Mouse (Mus musculus): ENCODE data around the gene Zfp358. TPM values are rescaled to one million over a fixed set of nuclear protein-coding genes. Genes with fewer than 3 reads are reported as not detected.

The Zfp358 gene
- polyA plus RNA-seq, 1 experiment: 43.2 TPM

- TF ChIP-seq CTCF (conservative IDR thresholded peaks at IDR 0.05; ENCODE audit: insufficient read depth, insufficient read length, low read depth, low read length) (no peak), POLR2A (IDR thresholded peaks at IDR 0.05; ENCODE audit: low read depth, low read length) (peak; percentile 58)
- Histone ChIP-seq H3K36me3 (ENCODE audit: control insufficient read depth, insufficient read depth, low read length) (no peaks in the 10 kb centered on the region), H3K27me3 (replicated peaks; ENCODE audit: control insufficient read depth, insufficient read depth, low read length) (no peaks in the 10 kb centered on the region), H3K27ac (ENCODE audit: insufficient read depth, low read depth, low read length) (peak within 1 kb of the TSS; percentile 85), H3K4me3 (ENCODE audit: insufficient read depth, low read depth, low read length) (peak within 1 kb of the TSS; percentile 79), H3K4me1 (ENCODE audit: control insufficient read depth, insufficient read depth, low read length) (peaks cover 6% of the 10 kb centered on the region; the same call in 1 of the 2 replicates)
- DNase-seq: peak; percentile 99
- 5% methylated on average over 32 of the region's 32 CpGs for WGBS
These were observed 25.7 kb upstream of the Zfp358 start, which contains the start of gene Pex11g for GRCm38 (mm10) chr8:3467006-3467885. Gene Pex11g, minus strand, starts transcription at chr8:3467680.

GRCm38 (mm10) chr8:3467886-3468545 is 24.9 kb upstream of the Zfp358 start:
- no peak for DNase-seq
- Histone ChIP-seq H3K4me1 (ENCODE audit: control insufficient read depth, insufficient read depth, low read length) (peaks cover 6% of the 10 kb centered on the region; the same call in 1 of the 2 replicates), H3K27ac (ENCODE audit: insufficient read depth, low read depth, low read length) (peak overlapping the region; percentile 18; the same call in 1 of the 2 replicates)

GRCm38 (mm10) chr8:3468838-3469237 is 24.1 kb upstream of the Zfp358 start:
- 80% methylated on average over 1 of the region's 1 CpGs for WGBS

More at GRCm38 (mm10) chr8:3467886-3468545, 24.9 kb upstream of the Zfp358 start:
- Histone ChIP-seq H3K27me3 (replicated peaks; ENCODE audit: control insufficient read depth, insufficient read depth, low read length) (no peaks in the 10 kb centered on the region), H3K4me3 (ENCODE audit: insufficient read depth, low read depth, low read length) (peak overlapping the region; percentile 79), H3K36me3 (ENCODE audit: control insufficient read depth, insufficient read depth, low read length) (no peaks in the 10 kb centered on the region)
- WGBS: 50% methylated on average over 9 of the region's 9 CpGs
- TF ChIP-seq CTCF (conservative IDR thresholded peaks at IDR 0.05; ENCODE audit: insufficient read depth, insufficient read length, low read depth, low read length) (no peak), POLR2A (IDR thresholded peaks at IDR 0.05; ENCODE audit: low read depth, low read length) (no peak)

GRCm38 (mm10) chr8:3470562-3470961 is 22.4 kb upstream of the Zfp358 start, which contains the start of gene Tex45:
Gene Tex45, plus strand, starts transcription at chr8:3470862.
- no peak for TF ChIP-seq POLR2A (IDR thresholded peaks at IDR 0.05; ENCODE audit: low read depth, low read length)
- no peak for TF ChIP-seq CTCF (conservative IDR thresholded peaks at IDR 0.05; ENCODE audit: insufficient read depth, insufficient read length, low read depth, low read length)
- no peak within 1 kb of the TSS for H3K27ac ChIP-seq (ENCODE audit: insufficient read depth, low read depth, low read length)
- DNase-seq: no peak
- no peak within 1 kb of the TSS for H3K4me3 ChIP-seq (ENCODE audit: insufficient read depth, low read depth, low read length)
- no peaks in the 10 kb centered on the region for H3K27me3 ChIP-seq (replicated peaks; ENCODE audit: control insufficient read depth, insufficient read depth, low read length)
- peaks cover 4% of the 10 kb centered on the region; the same call in 1 of the 2 replicates for H3K4me1 ChIP-seq (ENCODE audit: control insufficient read depth, insufficient read depth, low read length)
- no peaks in the 10 kb centered on the region for H3K36me3 ChIP-seq (ENCODE audit: control insufficient read depth, insufficient read depth, low read length)

More at GRCm38 (mm10) chr8:3468838-3469237, 24.1 kb upstream of the Zfp358 start:
- Histone ChIP-seq H3K27me3 (replicated peaks; ENCODE audit: control insufficient read depth, insufficient read depth, low read length) (no peaks in the 10 kb centered on the region), H3K4me1 (ENCODE audit: control insufficient read depth, insufficient read depth, low read length) (peaks cover 5% of the 10 kb centered on the region; the same call in 1 of the 2 replicates), H3K36me3 (ENCODE audit: control insufficient read depth, insufficient read depth, low read length) (no peaks in the 10 kb centered on the region), H3K4me3 (ENCODE audit: insufficient read depth, low read depth, low read length) (no peak overlapping the region), H3K27ac (ENCODE audit: insufficient read depth, low read depth, low read length) (no peak overlapping the region)
- no peak for TF ChIP-seq POLR2A (IDR thresholded peaks at IDR 0.05; ENCODE audit: low read depth, low read length)
- no peak for TF ChIP-seq CTCF (conservative IDR thresholded peaks at IDR 0.05; ENCODE audit: insufficient read depth, insufficient read length, low read depth, low read length)
- DNase-seq: no peak

- no peaks in the 10 kb centered on the region for H3K4me1 ChIP-seq (ENCODE audit: control insufficient read depth, insufficient read depth, low read length)
- WGBS: 32% methylated on average over 37 of the region's 37 CpGs
- H3K36me3 ChIP-seq (ENCODE audit: control insufficient read depth, insufficient read depth, low read length): no peaks in the 10 kb centered on the region
- DNase-seq: no peak
- H3K4me3 ChIP-seq (ENCODE audit: insufficient read depth, low read depth, low read length): no peak overlapping the region
- no peak overlapping the region for H3K27ac ChIP-seq (ENCODE audit: insufficient read depth, low read depth, low read length)
- no peaks in the 10 kb centered on the region for H3K27me3 ChIP-seq (replicated peaks; ENCODE audit: control insufficient read depth, insufficient read depth, low read length)
- no peak for TF ChIP-seq POLR2A (IDR thresholded peaks at IDR 0.05; ENCODE audit: low read depth, low read length)
- TF ChIP-seq CTCF (conservative IDR thresholded peaks at IDR 0.05; ENCODE audit: insufficient read depth, insufficient read length, low read depth, low read length): no peak
These were observed 17.1 kb upstream of the Zfp358 start for GRCm38 (mm10) chr8:3475715-3476429.

- Histone ChIP-seq H3K36me3 (ENCODE audit: control insufficient read depth, insufficient read depth, low read length) (no peaks in the 10 kb centered on the region), H3K27me3 (replicated peaks; ENCODE audit: control insufficient read depth, insufficient read depth, low read length) (no peaks in the 10 kb centered on the region), H3K27ac (ENCODE audit: insufficient read depth, low read depth, low read length) (no peak overlapping the region), H3K4me3 (ENCODE audit: insufficient read depth, low read depth, low read length) (no peak overlapping the region), H3K4me1 (ENCODE audit: control insufficient read depth, insufficient read depth, low read length) (no peaks in the 10 kb centered on the region)
- TF ChIP-seq POLR2A (IDR thresholded peaks at IDR 0.05; ENCODE audit: low read depth, low read length) (no peak), CTCF (conservative IDR thresholded peaks at IDR 0.05; ENCODE audit: insufficient read depth, insufficient read length, low read depth, low read length) (no peak)
- WGBS: 62% methylated on average over 4 of the region's 4 CpGs
- no peak for DNase-seq
These were observed 12.6 kb upstream of the Zfp358 start for GRCm38 (mm10) chr8:3480221-3480785.
